Mouse (Mus musculus) thymus, adult 2 months (tissue): ENCODE measurements around the gene Padi1.

Experiments used
- CTCF ChIP-seq: fragments of 200-500 bp; IDR thresholded peaks from 2 replicates; pipeline ENCODE4 v1.5.1; 2012; ENCODE audit warnings: mild to moderate bottlenecking, control low read depth, low read length, moderate library complexity, borderline replicate concordance; ENCODE audit not compliant: control insufficient read depth, poor library complexity, insufficient read depth; ENCODE audit errors: extremely low read depth
- POLR2A ChIP-seq: fragments of 200-500 bp; IDR thresholded peaks from 2 replicates; pipeline ENCODE4 v1.6.1; 2012; ENCODE audit warnings: mild to moderate bottlenecking, low read length, control low read depth, moderate library complexity; ENCODE audit not compliant: control insufficient read depth, poor library complexity, insufficient read depth; ENCODE audit errors: extremely low read depth

GRCm38 (mm10) chr4:140891525-140892162 is 46.1 kb upstream of the Padi1 start:
- TF ChIP-seq POLR2A: no peak
- TF ChIP-seq CTCF: no peak
